21 mouse cellular contexts compared by ENCODE assay signal in genomic region chr8:87474379-87474778, GRCm38 (mm10). TPM values are rescaled to one million over a fixed set of nuclear protein-coding genes. Genes with fewer than 3 reads are reported as not detected.
DNase-seq lines count a peak whose midpoint lies in the region; ATAC-seq lines count a peak whose summit lies in the region.
"Had no signal": no experiment of that assay in that cellular context is flagged by ENCODE, and none has a peak within 500 bp of the region (broad histone marks: within the 10 kb centered on the region; RNA-seq: fewer than 3 reads in every experiment).

No protein-coding gene starts in this region.

- H3K9me3 ChIP-seq in midbrain, embryonic 11.5 days (ENCODE audit: control insufficient read depth, low read length), result no peaks in the 10 kb centered on the region
- H3K9me3 ChIP-seq in neural tube, embryonic 14.5 days (ENCODE audit: control insufficient read depth, low read length), result no peaks in the 10 kb centered on the region
- H3K9me3 ChIP-seq: heart, embryonic 15.5 days; limb, embryonic 15.5 days had no signal

- no peak overlapping the region; the same call in 1 of the 2 replicates for H3K4me3 ChIP-seq in midbrain, embryonic 11.5 days (ENCODE audit: low read depth, low read length)
- H3K4me3 ChIP-seq in neural tube, embryonic 14.5 days (ENCODE audit: low read depth, low read length), result peak overlapping the region; percentile 65
- H3K4me3 ChIP-seq: heart, adult 2 months; limb, embryonic 15.5 days had no signal

- no peak overlapping the region for H3K27ac ChIP-seq in midbrain, embryonic 11.5 days (ENCODE audit: low read depth, low read length)
- H3K27ac ChIP-seq in neural tube, embryonic 14.5 days (ENCODE audit: low read depth, low read length), result no peak overlapping the region
- H3K27ac ChIP-seq: heart, adult 2 months; heart, embryonic 15.5 days; limb, embryonic 15.5 days; stomach, postnatal 0 days had no signal

- peak; percentile 48 for DNase-seq in cerebellum, adult 11-12 months
- DNase-seq in cerebellum, adult 8-10 months, result no peak
- peak; percentile 45 for DNase-seq in heart, adult 11 months
- DNase-seq in heart, postnatal 25 days (ENCODE audit: low spot score), result no peak
- DNase-seq in midbrain, embryonic 11.5 days (ENCODE audit: low spot score, missing footprints), result peak; percentile 86
- DNase-seq in gastrocnemius, postnatal 10 days, result no peak
- DNase-seq: heart, adult 2 months; kidney, adult 9 months; kidney, postnatal 36 days; lung, postnatal 14 days; right cerebral cortex, postnatal 25 days had no signal

- no peak overlapping the region for H3K9ac ChIP-seq in midbrain, embryonic 11.5 days (ENCODE audit: low read length)
- no peak overlapping the region for H3K9ac ChIP-seq in neural tube, embryonic 14.5 days (replicated peaks; ENCODE audit: low read depth, low read length)
- H3K9ac ChIP-seq: heart, embryonic 15.5 days; limb, embryonic 15.5 days had no signal

- 49% methylated on average over 8 of the region's 8 CpGs for WGBS in midbrain, embryonic 11.5 days
- WGBS in neural tube, embryonic 14.5 days, result 66% methylated on average over 8 of the region's 8 CpGs

- intact Hi-C loops in heart, postnatal 25 days (cut with DNase I), result loop anchor here (10.0 kb wide), 1 partner anchor 540 kb away; no protein-coding TSS in a partner anchor

- no peak for ATAC-seq in midbrain, embryonic 11.5 days (ENCODE audit: low FRiP score)
- no peak for ATAC-seq in neural tube, embryonic 14.5 days (ENCODE audit: low read depth)
- ATAC-seq in granulocyte monocyte progenitor cell, adult 5-6 weeks (replicated peaks; ENCODE audit: poor library complexity, severe bottlenecking), result no peak
- ATAC-seq: CD4-positive, CD25-positive, alpha-beta regulatory T cell, adult 4 months had no signal

- no peaks in the 10 kb centered on the region for H3K36me3 ChIP-seq in midbrain, embryonic 11.5 days (ENCODE audit: control insufficient read depth, insufficient read depth, low read length)
- no peaks in the 10 kb centered on the region for H3K36me3 ChIP-seq in neural tube, embryonic 14.5 days (ENCODE audit: control insufficient read depth, insufficient read depth, low read length)
- H3K36me3 ChIP-seq: G1E; heart, embryonic 15.5 days; limb, embryonic 15.5 days had no signal

- H3K4me1 ChIP-seq in midbrain, embryonic 11.5 days (ENCODE audit: control insufficient read depth, insufficient read depth, low read length), result peaks cover 40% of the 10 kb centered on the region
- H3K4me1 ChIP-seq in neural tube, embryonic 14.5 days (ENCODE audit: control insufficient read depth, insufficient read depth, low read length), result peaks cover 14% of the 10 kb centered on the region

- peaks cover 40% of the 10 kb centered on the region for H3K27me3 ChIP-seq in midbrain, embryonic 11.5 days (ENCODE audit: control insufficient read depth, insufficient read depth, low read length)
- peaks cover 14% of the 10 kb centered on the region for H3K27me3 ChIP-seq in neural tube, embryonic 14.5 days (ENCODE audit: control insufficient read depth, insufficient read depth, low read length)

- H3K4me2 ChIP-seq in midbrain, embryonic 11.5 days, result peak overlapping the region; percentile 93
- peak overlapping the region; percentile 90 for H3K4me2 ChIP-seq in neural tube, embryonic 14.5 days (ENCODE audit: low read depth, low read length)
- H3K4me2 ChIP-seq: limb, embryonic 15.5 days had no signal

RNA-seq across cellular contexts. Expression of gene Cbln1, which starts 2.0 kb away (rescaled TPM):
- under 1 TPM; 0.52 to 0.87 TPM for total RNA-seq in heart, postnatal 25 days (2021)
- 8.4 and 10.8 TPM in 2 replicates for polyA plus RNA-seq in midbrain, embryonic 11.5 days (2014; fragmentation: Nextera tagmentation; extraction: Ambion mirVana)
- 32.8 and 36.6 TPM in 2 replicates for polyA plus RNA-seq in neural tube, embryonic 14.5 days (2014; fragmentation: Nextera tagmentation; extraction: Ambion mirVana)
- not detected in 2 replicates for total RNA-seq in granulocyte monocyte progenitor cell, adult 5-6 weeks (2014; fragmentation: Nextera tagmentation)
- not detected in 2 replicates for total RNA-seq in granulocyte monocyte progenitor cell, adult 5-6 weeks (2017)
- total RNA-seq in gastrocnemius, postnatal 10 days (2021), result under 1 TPM in 1 of 2 experiments, not detected in 1; 0.29 TPM
- total RNA-seq: G1E; gastrocnemius, adult 18-20 months; megakaryocyte-erythroid progenitor cell, adult 5-6 weeks had no signal
- polyA plus RNA-seq: CD4-positive, CD25-positive, alpha-beta regulatory T cell, adult 4 months; G1E; heart, embryonic 15.5 days; liver, embryonic 16.5 days had no signal

Comparison
In these comparisons a context has a peak if more than half of its experiments do, and no peak if none do; other contexts are left out.
1. DNase-seq: peak in cerebellum, adult 11-12 months (single experiment), heart, adult 11 months (single experiment) and midbrain, embryonic 11.5 days (single experiment); none in cerebellum, adult 8-10 months (single experiment), heart, postnatal 25 days (single experiment) and gastrocnemius, postnatal 10 days (single experiment).